Mouse (Mus musculus) lung, postnatal 4 days (tissue): Measurements from ENCODE around the gene Dennd5b.
"Not testable (repeated sequence)": the region's sequence is repeated elsewhere in the genome, so short reads cannot be mapped to it uniquely, and the experiment has no call there.

Source experiments
- DNase-seq, 2 experiments: peaks; one replicate each; pipeline ENCODE4 v3.0.0; 2021

The Dennd5b gene

DNA sequence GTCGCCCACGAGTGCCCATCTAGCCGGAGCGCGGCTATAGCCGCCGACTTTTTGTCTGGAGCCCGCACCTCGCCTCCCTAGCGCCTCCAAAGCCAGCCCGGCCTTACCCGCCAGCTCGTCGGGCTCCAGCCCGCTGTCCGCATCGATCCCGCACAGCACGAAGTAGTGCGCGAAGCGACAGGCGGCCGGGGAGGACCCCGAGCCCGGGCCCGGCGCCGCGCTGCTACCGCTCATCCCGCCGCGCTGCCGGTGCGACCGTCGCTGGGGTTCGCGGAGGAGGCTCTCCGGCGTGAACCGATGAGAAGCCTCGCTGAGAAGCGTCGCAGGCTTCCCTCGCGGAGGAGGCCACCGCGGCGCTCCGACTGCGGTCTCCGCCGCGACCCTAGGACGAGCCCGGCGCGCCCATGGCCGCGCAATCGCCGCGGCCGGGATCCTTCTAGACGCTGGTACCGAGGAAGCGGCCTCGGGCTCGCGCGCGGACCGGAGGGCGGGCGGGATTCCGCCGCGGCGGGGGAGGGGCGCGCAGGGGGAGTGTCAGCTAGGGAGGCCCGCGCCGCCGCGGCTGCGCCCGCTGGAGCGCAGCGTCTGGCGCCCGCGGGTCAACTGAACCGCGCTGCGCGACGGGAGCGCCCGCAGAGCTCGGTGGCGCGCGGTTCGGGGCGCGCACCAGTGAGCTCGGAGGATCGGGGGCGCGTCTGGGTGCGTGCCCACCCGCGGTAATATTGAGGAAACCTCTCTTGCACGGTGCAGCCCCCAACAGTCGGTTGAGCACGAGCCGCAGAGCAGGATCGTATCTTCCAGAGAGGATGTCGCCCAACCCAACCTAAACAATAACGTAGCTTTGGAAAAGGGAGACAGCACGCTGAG, at the start of gene Dennd5b:
TSS of gene Dennd5b (minus strand) at position 605 of the 867 bp plus-strand sequence.
- DNase-seq: peak; percentile 83 to 90

DNA sequence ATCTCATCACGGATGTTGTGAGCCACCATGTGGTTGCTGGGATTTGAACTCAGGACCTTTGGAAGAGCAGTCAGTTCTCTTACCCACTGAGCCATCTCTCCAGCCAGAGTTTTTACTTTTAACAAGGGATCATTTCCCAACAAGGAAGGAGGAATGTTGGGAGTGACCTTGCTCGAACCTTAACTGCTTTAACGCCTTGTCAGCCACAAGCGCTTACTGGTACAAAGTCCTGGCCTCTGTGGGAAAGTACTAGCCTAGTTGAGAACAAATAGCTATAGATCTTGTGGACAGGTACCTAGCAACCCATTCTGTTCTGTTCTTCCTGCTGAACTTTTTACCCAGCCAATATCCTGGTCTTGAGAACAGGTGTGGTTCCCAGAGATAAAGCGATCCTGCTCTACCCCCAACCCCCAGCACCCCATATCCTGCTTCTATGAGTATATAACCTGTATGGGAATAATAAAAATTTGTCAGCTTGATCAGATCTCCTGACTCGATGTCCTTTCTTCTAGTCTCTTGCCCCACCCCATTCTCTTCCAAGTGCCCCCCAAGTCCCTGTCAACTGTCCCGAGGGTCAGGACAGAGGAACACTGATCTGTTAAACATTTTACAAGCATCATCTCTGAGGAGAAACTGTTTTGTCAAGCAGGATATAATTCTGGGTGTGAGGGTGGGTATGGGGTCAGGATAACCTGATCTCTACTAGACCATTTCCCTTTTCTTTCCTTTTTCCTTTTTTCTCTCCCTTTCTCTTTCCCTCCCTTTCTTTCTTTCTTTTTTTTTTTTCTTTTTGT, 47.2 kb upstream of the Dennd5b start:
- DNase-seq: no peak

- DNase-seq: no peak
Measured at GRCm38 (mm10) chr6:149145143-149145542, 43.7 kb upstream of the Dennd5b start.

DNA sequence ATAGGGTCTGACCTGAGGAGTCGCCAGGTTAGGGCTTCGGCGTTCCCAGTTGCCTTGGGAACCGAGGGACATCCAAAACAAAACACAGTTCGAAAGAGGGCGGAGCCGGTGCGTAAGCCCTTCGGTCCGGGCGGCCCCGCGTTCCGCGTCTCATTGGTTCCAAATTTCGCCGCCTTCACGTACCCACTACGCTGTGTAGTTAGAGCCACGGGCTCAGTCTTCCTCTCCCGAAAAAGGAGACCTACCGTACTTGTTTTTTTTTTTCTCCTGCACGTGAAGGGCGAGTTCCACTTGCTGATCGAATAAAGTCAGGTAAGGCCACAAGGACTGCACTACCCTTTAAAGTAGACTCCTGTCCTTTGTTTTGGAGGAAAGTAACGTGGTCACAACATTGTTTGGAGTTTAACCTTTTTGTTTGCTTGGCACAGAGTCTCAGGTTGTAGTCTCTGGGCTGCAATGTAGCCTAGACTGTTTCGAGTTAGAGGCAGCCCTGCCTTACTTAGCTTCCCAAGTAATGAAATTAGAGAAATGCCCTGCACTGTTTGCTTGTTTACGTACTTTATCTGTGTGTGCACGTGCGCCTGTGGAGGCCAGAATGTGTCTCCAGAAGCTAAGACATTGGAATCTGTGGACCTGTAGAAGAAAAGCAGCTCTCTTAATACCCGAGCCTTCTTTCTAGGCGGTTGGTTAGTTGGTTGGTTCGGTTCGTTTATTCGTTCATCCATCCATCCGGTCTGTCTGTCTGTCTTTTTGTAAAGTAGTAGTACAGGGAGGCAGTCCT, 40.1 kb upstream of the Dennd5b start:
- DNase-seq: peak; percentile 90 to 91

DNA sequence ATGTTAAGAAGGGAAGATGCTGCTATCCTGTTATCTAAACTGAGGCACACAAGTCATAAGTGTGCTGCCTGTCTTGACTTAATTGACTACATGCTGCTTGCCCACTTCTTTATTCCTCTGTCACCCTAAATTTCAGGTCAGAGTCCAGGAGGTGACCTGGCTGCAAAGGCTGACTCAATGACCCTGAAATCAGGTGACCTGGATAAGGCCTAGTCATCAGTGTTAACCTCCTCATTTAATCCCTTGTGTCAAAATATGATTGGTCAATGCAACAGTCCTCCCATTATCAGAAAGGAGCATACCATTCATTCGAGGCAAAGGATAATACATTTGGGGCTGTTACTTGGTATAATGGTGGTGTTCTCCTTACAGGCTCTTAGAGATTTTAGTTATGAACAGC, 38.0 kb upstream of the Dennd5b start, which contains the start of gene Etfbkmt:
TSS of gene Etfbkmt (plus strand) at position 379 of the 400 bp plus-strand sequence.
- DNase-seq: no peak

- DNase-seq: no peak
Measured at GRCm38 (mm10) chr6:149139011-149139410, 37.5 kb upstream of the Dennd5b start.

DNA sequence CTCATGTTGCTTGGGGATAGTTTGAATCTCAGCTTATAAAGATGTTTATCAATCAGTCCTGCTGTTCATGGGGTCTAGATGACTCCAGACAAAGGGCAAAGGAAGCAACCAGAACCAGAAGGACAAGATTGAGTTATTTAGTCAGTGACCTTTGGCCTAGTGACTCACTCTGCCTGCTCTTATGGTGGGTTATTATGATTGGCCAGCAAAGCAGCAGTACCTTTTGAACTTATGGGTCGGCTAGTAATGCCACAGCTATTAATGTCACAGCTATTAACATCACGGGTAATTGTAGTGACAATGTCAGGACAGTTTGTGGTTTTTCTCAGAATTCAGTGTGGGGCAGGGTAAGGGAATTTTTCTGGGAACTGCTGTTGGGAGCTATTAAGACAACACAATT, 36.5 kb upstream of the Dennd5b start:
- DNase-seq: no peak

DNA sequence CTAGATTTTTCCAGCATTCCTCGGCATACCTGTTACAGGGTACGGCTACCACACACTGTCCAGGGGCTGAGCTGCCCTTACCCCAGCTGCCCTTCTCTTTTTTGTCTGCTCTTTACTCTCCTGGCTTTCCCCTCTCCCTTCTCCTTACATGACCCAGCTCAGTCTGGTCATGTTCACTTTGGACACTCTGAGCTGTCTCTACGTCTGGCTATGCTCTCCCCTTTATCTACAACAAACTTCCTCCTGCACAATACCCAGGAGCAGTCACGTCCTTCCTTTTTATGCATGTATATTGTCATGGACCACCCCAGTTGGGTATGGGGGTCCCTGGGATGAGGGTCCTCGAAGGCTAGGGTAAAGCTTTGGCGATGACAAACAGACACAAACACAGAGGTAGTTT, 34.2 kb upstream of the Dennd5b start:
- no peak for DNase-seq

DNA sequence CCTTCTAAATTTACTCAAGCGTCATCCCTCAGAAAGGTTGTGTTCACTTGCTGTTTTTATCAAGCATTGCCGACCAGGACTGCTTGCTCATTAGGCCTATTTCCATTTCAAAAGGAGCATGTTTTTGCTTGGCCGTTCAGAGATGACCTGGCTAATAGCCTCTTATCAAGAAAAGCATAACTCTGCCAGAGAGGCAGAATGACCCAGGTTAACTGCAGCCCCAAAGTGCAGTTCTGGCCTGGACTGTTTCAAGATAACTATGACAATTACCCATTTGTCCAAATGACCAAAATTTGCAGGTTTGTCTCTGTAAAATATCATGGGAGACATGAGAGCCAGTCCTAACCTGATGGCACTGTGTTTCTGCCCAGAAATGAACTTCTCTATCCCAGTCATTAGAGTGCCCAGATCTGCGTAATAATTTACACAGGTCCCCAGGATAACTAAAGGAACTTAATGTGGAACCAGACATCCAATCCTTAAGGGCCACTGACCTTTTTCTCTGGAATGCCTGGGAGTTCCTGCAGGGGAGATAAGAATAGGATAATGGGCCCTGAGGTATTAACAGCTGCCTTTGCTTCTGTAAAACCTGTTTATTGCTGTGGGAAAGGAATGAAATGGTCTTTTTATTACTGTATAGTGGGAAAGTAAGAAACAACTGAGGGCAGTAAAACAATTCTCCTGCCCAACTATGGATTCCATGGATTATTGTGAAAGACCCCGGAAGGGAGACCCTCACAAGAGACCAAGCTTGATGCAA, 33.1 kb upstream of the Dennd5b start:
- no peak for DNase-seq

GRCm38 (mm10) chr6:149132311-149133077, 31.0 kb upstream of the Dennd5b start:
- DNase-seq: peak in 1 of 2 experiments; percentile 53

- no peak for DNase-seq
Measured at GRCm38 (mm10) chr6:149131111-149131510, 29.6 kb upstream of the Dennd5b start.

- not testable (repeated sequence) for DNase-seq
Measured at GRCm38 (mm10) chr6:149129870-149130269, 28.4 kb upstream of the Dennd5b start, which contains the start of gene Gm10203. Gene Gm10203 (plus strand): TSS chr6:149130170.

- peak in 1 of 2 experiments; percentile 55 for DNase-seq
Measured at GRCm38 (mm10) chr6:149126675-149127074, 25.2 kb upstream of the Dennd5b start.

DNA sequence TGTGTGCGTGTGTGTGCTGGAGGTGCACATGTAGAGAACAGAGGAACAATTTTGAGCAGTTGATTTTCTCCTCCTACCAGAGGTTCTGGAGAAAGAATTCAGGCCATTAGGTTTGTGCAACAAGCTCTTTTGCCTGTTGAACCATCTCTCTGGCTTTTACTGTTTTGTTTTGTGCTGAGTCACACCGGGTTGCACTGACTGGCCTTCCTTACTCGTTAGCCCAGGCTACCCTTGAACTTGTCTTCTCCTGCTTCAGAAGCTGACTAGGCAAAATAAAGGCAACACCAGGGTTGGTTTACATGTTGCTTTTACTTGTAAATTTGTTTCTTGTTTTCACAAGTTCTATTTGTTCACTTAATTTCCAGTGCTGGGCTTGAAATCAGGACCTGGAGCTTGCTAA, 21.6 kb upstream of the Dennd5b start:
- DNase-seq: no peak

DNA sequence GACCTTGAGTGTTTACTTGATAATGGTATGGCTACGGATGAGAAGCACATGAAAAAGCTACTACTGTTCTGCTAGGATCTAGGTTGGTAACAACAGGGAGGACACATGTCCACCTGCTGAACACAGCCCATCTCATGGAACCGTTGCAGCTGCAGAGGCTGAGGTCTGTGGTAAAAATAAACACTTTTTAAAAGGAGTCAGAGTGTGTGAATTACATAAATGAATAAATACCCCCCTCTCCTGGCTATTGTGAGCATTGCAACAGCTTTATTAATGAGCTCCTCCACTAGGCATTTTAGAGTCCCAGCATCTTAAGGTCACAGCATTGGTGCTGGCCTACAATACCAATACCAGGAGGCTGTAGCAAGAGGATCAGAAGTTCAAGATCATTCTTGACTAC, 18.4 kb upstream of the Dennd5b start:
- DNase-seq: peak in 1 of 2 experiments; percentile 61

DNA sequence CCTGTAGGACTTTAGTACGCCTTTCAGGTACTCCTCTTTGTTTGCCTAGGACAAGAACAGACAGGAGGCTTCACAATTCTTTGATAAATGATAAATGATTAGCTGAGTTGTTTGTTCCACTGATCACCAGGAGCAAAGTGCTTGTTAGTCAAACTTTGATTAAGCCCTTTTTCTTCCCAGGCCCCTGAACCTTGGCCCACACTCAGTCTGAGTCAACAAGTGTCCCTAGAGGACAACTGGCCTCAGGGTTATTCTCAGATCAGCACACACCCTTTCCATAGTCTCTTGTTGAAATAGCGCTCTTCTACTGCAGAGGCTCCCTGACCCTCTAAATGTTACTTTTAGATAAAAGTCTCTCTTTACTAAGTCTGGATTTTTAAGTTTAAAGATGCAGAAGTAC, 17.5 kb upstream of the Dennd5b start:
- no peak for DNase-seq

- no peak for DNase-seq
Measured at GRCm38 (mm10) chr6:149116992-149117391, 15.5 kb upstream of the Dennd5b start.

- DNase-seq: no peak
Measured at GRCm38 (mm10) chr6:149108909-149109308, 7.4 kb upstream of the Dennd5b start.

DNA sequence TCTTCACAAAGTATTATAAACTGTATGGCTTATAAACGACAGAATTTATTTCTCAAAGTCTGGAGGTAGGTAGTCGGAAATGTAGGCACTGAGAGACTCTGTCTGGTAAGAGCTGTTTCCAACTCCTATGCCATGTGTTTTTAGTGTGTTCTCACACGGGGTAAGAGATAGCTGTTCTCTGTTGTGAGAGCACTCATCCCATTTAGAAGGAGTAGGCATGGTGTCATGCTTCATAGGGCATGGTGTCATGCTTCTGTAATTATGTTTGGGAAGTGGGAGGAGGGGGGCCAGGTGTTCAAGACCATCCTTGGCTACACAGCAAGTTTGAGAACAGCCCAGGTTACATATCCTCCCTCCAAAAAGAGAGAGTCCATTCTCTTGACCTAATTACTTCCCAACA, 6.1 kb upstream of the Dennd5b start:
- DNase-seq: no peak

GRCm38 (mm10) chr6:149103451-149103850, 2.0 kb upstream of the Dennd5b start:
- DNase-seq: no peak

- DNase-seq: no peak
Measured at GRCm38 (mm10) chr6:149101943-149102243, 413 bp upstream of the Dennd5b start.
